Mouse (Mus musculus) embryonic facial prominence, embryonic 10.5 days (tissue): ENCODE data around the gene Nr2c1. TPM values are rescaled to one million over a fixed set of nuclear protein-coding genes. Genes with fewer than 3 reads are reported as not detected.

ENCODE experiments used
- DNase-seq: peaks from one replicate; pipeline ENCODE4 v3.0.0-alpha.2; 2017; ENCODE audit warnings: low spot score
- H3K27ac ChIP-seq: fragments of 300-500 bp; sonication (generic); replicated peaks from 2 replicates; pipeline ENCODE4 v1.5.1; 2016; ENCODE audit warnings: mild to moderate bottlenecking
- H3K27me3 ChIP-seq: fragments of 300-500 bp; sonication (generic); replicated peaks from 2 replicates; pipeline ENCODE4 v1.6.1; 2016; ENCODE audit warnings: low read depth, mild to moderate bottlenecking; ENCODE audit not compliant: poor library complexity, severe bottlenecking
- H3K36me3 ChIP-seq: fragments of 300-500 bp; sonication (generic); replicated peaks from 2 replicates; pipeline ENCODE4 v1.6.1; 2016; ENCODE audit warnings: mild to moderate bottlenecking, moderate library complexity
- H3K4me1 ChIP-seq: fragments of 300-500 bp; sonication (generic); 2 replicates; pipeline ENCODE4 v1.6.1; 2016
- H3K4me3 ChIP-seq: fragments of 300-500 bp; sonication (generic); 2 replicates; pipeline ENCODE4 v1.5.1; 2016; ENCODE audit warnings: mild to moderate bottlenecking, moderate library complexity
- H3K9me3 ChIP-seq: fragments of 300-500 bp; sonication (generic); 2 replicates; pipeline ENCODE4 v1.6.1; 2016; ENCODE audit warnings: mild to moderate bottlenecking
- WGBS: fragments of 180-500 bp; shearing (Covaris S2); methylation state at CpG from one replicate; pipeline ENCODE4 v1.1.7; 2016; 5-methylcytosine and 5-hydroxymethylcytosine counted together
- polyA plus RNA-seq: library from polyadenylated mRNA; unstranded; fragments of >200 nt; fragmentation: Nextera tagmentation; extraction: Ambion mirVana; gene quantifications from 2 replicates; pipeline ENCODE4 v1.2.1, GENCODE M21; 2016

Gene Nr2c1
- 12.1 and 12.8 TPM in 2 replicates for polyA plus RNA-seq

GRCm38 (mm10) chr10:94147756-94148531 is at the start of gene Nr2c1:
Gene Nr2c1 (plus strand): TSS chr10:94148023.
- no peaks in the 10 kb centered on the region for H3K9me3 ChIP-seq
- DNase-seq, result peak; percentile 93
- H3K36me3 ChIP-seq, result peaks cover 8% of the 10 kb centered on the region
- no peaks in the 10 kb centered on the region for H3K27me3 ChIP-seq
- H3K27ac ChIP-seq, result peak within 1 kb of the TSS; percentile 95
- peaks cover 22% of the 10 kb centered on the region for H3K4me1 ChIP-seq
- WGBS, result under 1% methylated on average over 64 of the region's 64 CpGs
- peak within 1 kb of the TSS; percentile 80 for H3K4me3 ChIP-seq

DNA sequence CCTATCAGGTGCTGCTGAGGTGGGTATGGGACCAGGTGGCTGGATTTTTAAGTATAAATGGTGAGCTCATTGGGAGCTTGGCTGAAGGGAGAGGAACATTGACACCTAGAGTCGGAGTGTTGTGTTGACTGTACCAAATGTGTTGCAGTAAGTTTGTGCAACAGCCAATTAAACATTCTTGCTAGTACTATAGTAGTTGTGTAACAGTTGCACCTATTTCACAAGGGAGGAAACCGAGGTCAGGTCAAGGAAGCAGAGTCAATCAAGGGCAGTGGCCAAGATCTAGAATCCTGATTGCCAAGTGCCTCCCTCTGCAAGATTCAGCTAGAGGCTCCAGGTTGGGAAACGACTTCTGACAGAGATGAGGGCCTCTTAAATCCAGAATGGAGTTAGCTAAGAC is 49.7 kb upstream of the Nr2c1 start:
- DNase-seq, result no peak
- H3K36me3 ChIP-seq, result peaks cover 18% of the 10 kb centered on the region
- H3K9me3 ChIP-seq, result no peaks in the 10 kb centered on the region
- H3K4me3 ChIP-seq, result no peak overlapping the region
- no peak overlapping the region for H3K27ac ChIP-seq
- peaks cover 18% of the 10 kb centered on the region for H3K4me1 ChIP-seq
- H3K27me3 ChIP-seq, result no peaks in the 10 kb centered on the region
- 88% methylated on average over 3 of the region's 3 CpGs for WGBS

GRCm38 (mm10) chr10:94105498-94105897 is 42.3 kb upstream of the Nr2c1 start:
- Histone ChIP-seq H3K4me3 (no peak overlapping the region), H3K9me3 (no peaks in the 10 kb centered on the region), H3K27me3 (no peaks in the 10 kb centered on the region), H3K4me1 (peaks cover 6% of the 10 kb centered on the region), H3K27ac (no peak overlapping the region), H3K36me3 (peaks cover 28% of the 10 kb centered on the region)
- DNase-seq, result no peak
- 93% methylated on average over 10 of the region's 10 CpGs for WGBS

DNA sequence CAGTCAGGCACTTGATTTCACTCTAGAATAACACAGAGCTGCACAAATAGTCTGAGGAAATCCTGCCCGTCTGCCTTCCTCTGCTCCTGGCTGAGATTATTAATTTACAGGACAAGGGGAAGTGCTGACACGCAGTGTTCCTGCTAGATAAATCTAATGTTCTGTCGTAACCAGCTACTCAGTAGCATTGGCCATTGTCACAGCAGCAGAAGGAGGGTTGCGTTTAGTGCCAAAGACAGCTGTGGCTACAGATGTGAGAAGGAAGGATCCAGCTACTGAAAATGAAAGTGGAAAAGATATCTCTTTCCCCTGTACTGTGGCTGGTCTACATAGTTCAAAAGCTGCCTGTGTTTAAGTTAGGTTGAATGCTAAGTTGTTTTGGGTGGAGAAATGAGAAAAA is 40.7 kb upstream of the Nr2c1 start:
- Histone ChIP-seq H3K27me3 (no peaks in the 10 kb centered on the region), H3K4me1 (peaks cover 17% of the 10 kb centered on the region), H3K9me3 (no peaks in the 10 kb centered on the region), H3K4me3 (no peak overlapping the region), H3K36me3 (peaks cover 24% of the 10 kb centered on the region), H3K27ac (no peak overlapping the region)
- no peak for DNase-seq
- WGBS, result 81% methylated on average over 4 of the region's 4 CpGs

GRCm38 (mm10) chr10:94107607-94108006 is 40.2 kb upstream of the Nr2c1 start:
- WGBS, result 89% methylated on average over 7 of the region's 7 CpGs
- H3K27me3 ChIP-seq, result no peaks in the 10 kb centered on the region
- peaks cover 17% of the 10 kb centered on the region for H3K4me1 ChIP-seq
- no peak for DNase-seq
- H3K27ac ChIP-seq, result no peak overlapping the region
- H3K4me3 ChIP-seq, result no peak overlapping the region
- H3K36me3 ChIP-seq, result peaks cover 20% of the 10 kb centered on the region
- H3K9me3 ChIP-seq, result no peaks in the 10 kb centered on the region

GRCm38 (mm10) chr10:94108791-94109190 is 39.0 kb upstream of the Nr2c1 start:
- Histone ChIP-seq H3K9me3 (no peaks in the 10 kb centered on the region), H3K4me1 (peaks cover 17% of the 10 kb centered on the region), H3K36me3 (peaks cover 14% of the 10 kb centered on the region), H3K27me3 (no peaks in the 10 kb centered on the region), H3K4me3 (no peak overlapping the region), H3K27ac (no peak overlapping the region)
- no peak for DNase-seq
- 94% methylated on average over 6 of the region's 6 CpGs for WGBS

- no peak for DNase-seq
- 64% methylated on average over 9 of the region's 9 CpGs for WGBS
These were observed 36.7 kb upstream of the Nr2c1 start for GRCm38 (mm10) chr10:94110834-94111754.

GRCm38 (mm10) chr10:94112207-94112606 is 35.6 kb upstream of the Nr2c1 start:
- Histone ChIP-seq H3K9me3 (no peaks in the 10 kb centered on the region), H3K4me1 (peaks cover 28% of the 10 kb centered on the region), H3K27ac (0 out of 2 replicates have a peak overlapping the region, but pooled peaks have one; percentile 48), H3K36me3 (0 out of 2 replicates have a peak, but pooled peaks cover 3% of the 10 kb centered on the region), H3K27me3 (no peaks in the 10 kb centered on the region), H3K4me3 (no peak overlapping the region)
- DNase-seq, result no peak
- WGBS, result 86% methylated on average over 3 of the region's 3 CpGs

More at GRCm38 (mm10) chr10:94110834-94111754, 36.7 kb upstream of the Nr2c1 start:
- Histone ChIP-seq H3K4me1 (peaks cover 26% of the 10 kb centered on the region), H3K9me3 (no peaks in the 10 kb centered on the region), H3K27me3 (no peaks in the 10 kb centered on the region), H3K27ac (peak overlapping the region; percentile 48), H3K4me3 (no peak overlapping the region), H3K36me3 (peaks cover 5% of the 10 kb centered on the region)

DNA sequence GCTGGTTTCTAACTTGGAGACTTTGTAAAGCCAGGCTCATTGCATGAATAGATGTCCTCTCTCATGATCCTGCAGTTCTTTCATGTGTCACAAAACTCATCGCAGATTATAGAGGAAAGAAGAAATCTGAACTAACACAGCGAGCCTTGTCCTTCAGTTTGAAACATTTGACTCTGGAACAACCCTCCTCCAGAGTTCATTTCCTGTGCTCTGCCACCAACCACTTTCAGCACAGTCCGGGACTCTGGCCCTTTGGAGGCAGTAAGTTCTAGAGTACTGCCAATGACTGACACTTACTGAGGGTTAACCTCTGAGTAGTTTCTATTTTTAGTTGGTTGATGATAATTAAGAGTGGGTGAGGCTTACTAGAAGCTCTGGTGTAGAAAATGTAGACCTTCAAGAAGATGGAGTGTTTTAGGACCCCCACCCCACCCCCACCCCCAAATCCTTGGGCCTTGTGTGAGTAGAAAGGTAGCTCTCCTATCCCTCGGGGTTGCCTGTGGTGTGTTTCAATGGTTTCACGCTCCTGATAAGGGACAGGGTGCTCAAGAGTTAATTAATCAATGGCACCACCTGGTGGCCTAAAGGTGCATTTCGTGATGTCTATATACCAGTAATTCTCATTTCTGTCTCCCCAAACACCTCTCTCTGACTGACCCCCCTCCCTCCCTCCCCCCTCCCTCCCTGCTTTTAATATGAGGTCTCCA is 31.8 kb upstream of the Nr2c1 start:
- 37% methylated on average over 6 of the region's 6 CpGs for WGBS
- H3K27ac ChIP-seq, result no peak overlapping the region
- H3K36me3 ChIP-seq, result peaks cover 6% of the 10 kb centered on the region
- peaks cover 20% of the 10 kb centered on the region for H3K4me1 ChIP-seq
- DNase-seq, result peak; percentile 74
- no peak overlapping the region for H3K4me3 ChIP-seq
- H3K9me3 ChIP-seq, result no peaks in the 10 kb centered on the region
- H3K27me3 ChIP-seq, result no peaks in the 10 kb centered on the region

DNA sequence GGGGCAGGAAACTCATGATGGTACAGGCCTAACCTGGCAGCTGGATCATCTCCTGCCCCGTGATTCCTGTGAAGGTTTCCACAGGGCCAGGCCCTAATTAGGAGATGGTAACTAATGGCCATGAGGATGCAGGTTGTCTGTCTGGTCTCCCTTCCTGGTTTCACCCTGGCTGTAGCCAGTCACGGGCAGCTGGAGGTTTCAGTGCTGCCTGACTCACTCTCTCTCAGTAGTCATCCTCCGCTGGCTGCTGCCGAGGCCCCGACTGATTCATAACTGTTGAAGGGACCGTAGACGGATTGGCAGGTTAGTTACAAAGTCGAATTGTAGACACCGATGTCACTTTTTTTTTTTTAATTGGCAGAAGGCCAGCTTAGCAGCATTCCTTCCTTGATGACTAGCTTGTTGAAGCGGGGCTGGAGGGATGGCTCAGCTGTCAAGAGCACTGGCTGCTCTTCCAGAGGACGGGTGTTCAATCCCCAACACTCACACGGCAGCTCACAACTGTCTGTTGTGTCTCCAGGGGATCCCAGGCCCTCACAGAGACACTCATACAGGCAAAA is 31.0 kb upstream of the Nr2c1 start:
- Histone ChIP-seq H3K4me1 (peaks cover 12% of the 10 kb centered on the region), H3K36me3 (peaks cover 10% of the 10 kb centered on the region), H3K27ac (no peak overlapping the region), H3K27me3 (no peaks in the 10 kb centered on the region), H3K9me3 (no peaks in the 10 kb centered on the region), H3K4me3 (no peak overlapping the region)
- DNase-seq, result no peak
- WGBS, result 87% methylated on average over 12 of the region's 12 CpGs

DNA sequence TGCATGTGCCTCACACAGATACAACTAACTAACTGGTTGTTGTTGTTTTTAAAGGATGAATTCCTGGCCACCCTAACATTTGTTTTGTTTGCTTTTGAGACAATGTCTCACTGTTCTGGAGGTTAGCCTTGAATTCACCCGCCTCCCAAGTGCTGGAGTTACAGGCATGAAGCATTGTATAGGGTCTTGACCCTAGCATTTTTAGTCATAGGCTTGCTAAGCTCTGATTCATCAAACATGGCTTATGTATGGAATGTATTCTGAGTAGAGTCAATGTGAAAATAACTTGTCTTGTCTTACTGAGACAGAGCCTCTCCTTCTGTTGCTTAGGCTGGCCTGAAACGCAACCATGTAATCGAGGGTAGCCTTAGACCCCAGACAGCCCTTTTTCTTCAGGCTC is 29.9 kb upstream of the Nr2c1 start:
- 92% methylated on average over 3 of the region's 3 CpGs for WGBS
- no peaks in the 10 kb centered on the region for H3K27me3 ChIP-seq
- no peak for DNase-seq

DNA sequence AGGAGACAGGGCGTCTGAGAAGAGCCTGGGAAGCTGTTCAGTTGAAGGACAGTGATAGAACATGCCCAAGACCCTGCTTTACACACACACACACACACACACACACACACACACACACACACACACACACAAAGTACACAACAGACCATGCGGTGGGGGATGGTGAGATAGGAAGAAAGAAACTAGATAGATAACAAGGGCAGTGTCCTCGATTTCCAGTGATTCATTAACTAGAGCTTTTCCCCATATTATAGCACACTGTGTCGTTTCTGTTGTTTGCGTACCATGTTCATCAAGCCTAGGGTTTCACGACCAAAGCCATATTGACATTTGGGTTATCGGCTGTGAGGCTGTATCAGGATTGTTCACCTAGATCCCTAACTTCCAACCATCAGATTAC is 28.8 kb upstream of the Nr2c1 start:
- H3K36me3 ChIP-seq, result peaks cover 25% of the 10 kb centered on the region
- H3K27ac ChIP-seq, result no peak overlapping the region
- H3K9me3 ChIP-seq, result no peaks in the 10 kb centered on the region
- H3K4me3 ChIP-seq, result no peak overlapping the region
- 90% methylated on average over 7 of the region's 7 CpGs for WGBS
- H3K4me1 ChIP-seq, result peaks cover 11% of the 10 kb centered on the region
- DNase-seq, result no peak
- H3K27me3 ChIP-seq, result no peaks in the 10 kb centered on the region

More for the DNA sequence above, 29.9 kb upstream of the Nr2c1 start:
- peaks cover 14% of the 10 kb centered on the region for H3K36me3 ChIP-seq
- no peak overlapping the region for H3K4me3 ChIP-seq
- H3K27ac ChIP-seq, result no peak overlapping the region
- H3K9me3 ChIP-seq, result no peaks in the 10 kb centered on the region
- peaks cover 11% of the 10 kb centered on the region for H3K4me1 ChIP-seq
